Mouse (Mus musculus): ENCODE results near the gene Cc2d2b. TPM values are rescaled to one million over a fixed set of nuclear protein-coding genes. Genes with fewer than 3 reads are reported as not detected.
A peak's percentile ranks its signal among the peaks of the same experiment; 100 is the strongest.

Gene Cc2d2b
- polyA plus RNA-seq, 1 experiment from 2014 or later = 0.05 TPM

DNA sequence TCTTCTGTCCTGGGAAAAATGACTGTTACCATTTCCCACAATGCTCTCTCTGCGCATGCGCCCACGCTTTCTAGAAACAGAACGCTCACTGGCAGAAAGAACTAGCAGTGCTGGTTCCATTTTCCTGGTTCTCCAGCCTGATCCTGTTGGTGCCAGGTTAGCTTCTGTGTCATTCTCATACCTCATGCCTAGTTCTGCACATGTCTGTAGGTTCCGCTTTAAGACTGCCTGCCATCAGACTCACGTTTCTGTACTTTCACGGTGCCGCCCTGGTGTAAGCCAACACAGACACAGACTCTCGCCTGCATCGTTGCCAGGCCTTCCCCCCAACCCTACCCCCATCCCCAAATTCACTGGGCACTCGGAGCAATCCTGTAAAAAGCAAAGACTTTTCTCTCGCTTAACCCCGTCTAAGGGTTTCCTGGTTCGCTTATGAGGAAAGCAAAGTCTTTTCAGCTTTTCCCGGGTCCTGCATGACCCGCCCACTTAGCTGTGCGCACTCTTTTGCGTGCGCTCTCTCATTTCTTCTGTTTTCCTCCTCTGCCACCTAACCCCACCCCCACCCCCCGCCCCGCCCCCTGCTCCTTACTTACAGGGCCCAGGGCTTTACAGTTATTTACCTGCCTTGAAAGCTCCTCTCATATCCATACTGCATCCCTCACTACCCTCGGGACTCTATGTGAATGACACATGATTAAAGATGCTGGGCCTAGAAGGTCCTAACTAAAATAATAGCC lies 13.6 kb downstream of the Cc2d2b start:
- ATAC-seq (ENCODE audit: low FRiP score, low read depth) = no peak
- H3K9ac ChIP-seq (replicated peaks) = no peak overlapping the region

DNA sequence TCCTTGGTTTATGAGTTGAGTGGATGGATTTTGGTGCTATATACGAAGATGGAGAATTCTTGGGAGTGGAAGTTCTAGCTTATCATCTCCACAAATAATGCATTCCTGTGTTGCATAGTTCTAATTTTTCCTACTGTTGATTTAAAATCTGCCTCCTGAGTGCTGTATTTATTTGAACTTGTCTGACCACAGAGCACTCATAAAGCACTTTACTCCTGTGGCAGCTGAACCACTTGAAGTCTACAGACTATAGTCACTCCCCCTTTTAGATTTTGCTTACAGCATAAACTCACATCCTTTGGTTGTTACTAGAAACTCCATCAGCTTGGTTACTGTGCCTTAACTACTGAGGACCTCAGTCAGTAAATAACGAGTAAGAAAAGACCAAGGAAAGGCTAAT lies 18.6 kb downstream of the Cc2d2b start:
- Histone ChIP-seq H3K9ac (replicated peaks) (no peak overlapping the region), H3K27me3 (no peaks in the 10 kb centered on the region), H3K4me1 (peaks cover 3% of the 10 kb centered on the region), H3K27ac (replicated peaks) (no peak overlapping the region), H3K36me3 (no peaks in the 10 kb centered on the region), H3K4me2 (replicated peaks) (no peak overlapping the region), H3K4me3 (no peak overlapping the region), H3K9me3 (no peaks in the 10 kb centered on the region)
- no peak for ATAC-seq (ENCODE audit: low FRiP score, low read depth)
- 84% methylated on average over 2 of the region's 2 CpGs for WGBS

More for the DNA sequence above, 13.6 kb downstream of the Cc2d2b start:
- 35% methylated on average over 22 of the region's 22 CpGs for WGBS
- peak overlapping the region; percentile 43 for H3K4me2 ChIP-seq (replicated peaks)
- no peaks in the 10 kb centered on the region; the same call in 1 of the 2 replicates for H3K27me3 ChIP-seq
- H3K27ac ChIP-seq (replicated peaks) = no peak overlapping the region
- no peaks in the 10 kb centered on the region for H3K36me3 ChIP-seq
- H3K9me3 ChIP-seq = no peaks in the 10 kb centered on the region
- H3K4me3 ChIP-seq = peak overlapping the region; percentile 21; the same call in 1 of the 2 replicates
- peaks cover 6% of the 10 kb centered on the region for H3K4me1 ChIP-seq

GRCm38 (mm10) chr19:40769341-40769770 lies 20.8 kb downstream of the Cc2d2b start:
- Histone ChIP-seq H3K36me3 (no peaks in the 10 kb centered on the region), H3K9me3 (no peaks in the 10 kb centered on the region), H3K27me3 (no peaks in the 10 kb centered on the region), H3K9ac (replicated peaks) (no peak overlapping the region), H3K27ac (replicated peaks) (no peak overlapping the region), H3K4me3 (no peak overlapping the region), H3K4me2 (replicated peaks) (no peak overlapping the region), H3K4me1 (no peaks in the 10 kb centered on the region)
- 58% methylated on average over 7 of the region's 7 CpGs for WGBS
- ATAC-seq (ENCODE audit: low FRiP score, low read depth) = no peak

- no peaks in the 10 kb centered on the region for H3K27me3 ChIP-seq
- WGBS = 76% methylated on average over 15 of the region's 15 CpGs
- H3K9me3 ChIP-seq = no peaks in the 10 kb centered on the region
- H3K4me3 ChIP-seq = no peak overlapping the region
- H3K9ac ChIP-seq (replicated peaks) = no peak overlapping the region
- no peaks in the 10 kb centered on the region for H3K36me3 ChIP-seq
- ATAC-seq (ENCODE audit: low FRiP score, low read depth) = no peak
- H3K27ac ChIP-seq (replicated peaks) = no peak overlapping the region
- no peaks in the 10 kb centered on the region for H3K4me1 ChIP-seq
- no peak overlapping the region for H3K4me2 ChIP-seq (replicated peaks)
Measured at GRCm38 (mm10) chr19:40788004-40788714, 39.6 kb downstream of the Cc2d2b start.

DNA sequence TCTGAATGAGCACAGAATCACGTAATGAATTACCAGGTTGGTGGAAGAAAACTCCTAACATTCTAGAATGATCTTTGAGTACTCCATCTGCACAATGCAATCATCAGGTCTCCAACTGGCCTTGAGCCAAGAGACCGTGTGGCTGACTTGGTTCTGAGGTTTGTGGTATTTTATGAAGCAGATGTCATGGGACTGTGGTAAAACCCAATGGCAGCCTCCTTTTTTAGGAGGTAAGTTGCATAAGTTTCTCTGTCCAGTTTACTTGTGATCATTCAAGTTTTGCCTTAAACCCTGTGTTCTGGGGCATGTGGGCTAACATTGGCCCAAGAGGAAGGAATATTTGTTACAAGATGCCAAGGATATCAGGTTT lies 40.1 kb downstream of the Cc2d2b start:
- H3K27ac ChIP-seq (replicated peaks) = no peak overlapping the region
- no peaks in the 10 kb centered on the region for H3K9me3 ChIP-seq
- no peak overlapping the region for H3K9ac ChIP-seq (replicated peaks)
- no peaks in the 10 kb centered on the region for H3K4me1 ChIP-seq
- H3K4me3 ChIP-seq = no peak overlapping the region
- no peak for ATAC-seq (ENCODE audit: low FRiP score, low read depth)
- no peak overlapping the region for H3K4me2 ChIP-seq (replicated peaks)
- no peaks in the 10 kb centered on the region for H3K36me3 ChIP-seq
- no peaks in the 10 kb centered on the region for H3K27me3 ChIP-seq
- 81% methylated on average over 2 of the region's 2 CpGs for WGBS

- WGBS = 39% methylated on average over 7 of the region's 7 CpGs
- Histone ChIP-seq H3K4me2 (replicated peaks) (no peak overlapping the region), H3K27me3 (no peaks in the 10 kb centered on the region), H3K4me1 (no peaks in the 10 kb centered on the region), H3K27ac (replicated peaks) (no peak overlapping the region), H3K9me3 (no peaks in the 10 kb centered on the region), H3K36me3 (no peaks in the 10 kb centered on the region), H3K9ac (replicated peaks) (no peak overlapping the region), H3K4me3 (no peak overlapping the region)
- ATAC-seq (ENCODE audit: low FRiP score, low read depth) = no peak
Measured at GRCm38 (mm10) chr19:40805176-40805737, 56.7 kb downstream of the Cc2d2b start.

- no peaks in the 10 kb centered on the region for H3K36me3 ChIP-seq
- no peaks in the 10 kb centered on the region for H3K4me1 ChIP-seq
- H3K4me2 ChIP-seq (replicated peaks) = no peak overlapping the region
- H3K27ac ChIP-seq (replicated peaks) = no peak overlapping the region
- no peak overlapping the region for H3K4me3 ChIP-seq
- no peak for ATAC-seq (ENCODE audit: low FRiP score, low read depth)
- H3K27me3 ChIP-seq = no peaks in the 10 kb centered on the region
- no peak overlapping the region for H3K9ac ChIP-seq (replicated peaks)
- 70% methylated on average over 7 of the region's 7 CpGs for WGBS
- no peaks in the 10 kb centered on the region for H3K9me3 ChIP-seq
Measured at GRCm38 (mm10) chr19:40809858-40810257, 61.3 kb downstream of the Cc2d2b start.

- Histone ChIP-seq H3K27me3 (no peaks in the 10 kb centered on the region), H3K4me1 (no peaks in the 10 kb centered on the region), H3K4me3 (no peak overlapping the region), H3K36me3 (no peaks in the 10 kb centered on the region), H3K4me2 (replicated peaks) (no peak overlapping the region), H3K9me3 (no peaks in the 10 kb centered on the region), H3K9ac (replicated peaks) (no peak overlapping the region), H3K27ac (replicated peaks) (no peak overlapping the region)
- no peak for ATAC-seq (ENCODE audit: low FRiP score, low read depth)
- 83% methylated on average over 4 of the region's 4 CpGs for WGBS
Measured at GRCm38 (mm10) chr19:40811840-40812239, 63.3 kb downstream of the Cc2d2b start.

- H3K27ac ChIP-seq (replicated peaks) = no peak overlapping the region
- H3K9me3 ChIP-seq = no peaks in the 10 kb centered on the region
- no peak overlapping the region for H3K4me3 ChIP-seq
- no peaks in the 10 kb centered on the region for H3K4me1 ChIP-seq
- H3K4me2 ChIP-seq (replicated peaks) = no peak overlapping the region
- H3K36me3 ChIP-seq = no peaks in the 10 kb centered on the region
- ATAC-seq (ENCODE audit: low FRiP score, low read depth) = no peak
- H3K27me3 ChIP-seq = no peaks in the 10 kb centered on the region
- no peak overlapping the region for H3K9ac ChIP-seq (replicated peaks)
- 81% methylated on average over 3 of the region's 3 CpGs for WGBS
Measured at GRCm38 (mm10) chr19:40812778-40813177, 64.2 kb downstream of the Cc2d2b start.

- H3K4me2 ChIP-seq (replicated peaks) = no peak overlapping the region
- no peaks in the 10 kb centered on the region for H3K4me1 ChIP-seq
- H3K9ac ChIP-seq (replicated peaks) = no peak overlapping the region
- no peaks in the 10 kb centered on the region for H3K36me3 ChIP-seq
- no peak overlapping the region for H3K27ac ChIP-seq (replicated peaks)
- H3K9me3 ChIP-seq = no peaks in the 10 kb centered on the region
- ATAC-seq (ENCODE audit: low FRiP score, low read depth) = no peak
- 91% methylated on average over 14 of the region's 14 CpGs for WGBS
- no peaks in the 10 kb centered on the region for H3K27me3 ChIP-seq
- no peak overlapping the region for H3K4me3 ChIP-seq
Measured at GRCm38 (mm10) chr19:40813385-40813784, 64.8 kb downstream of the Cc2d2b start.

DNA sequence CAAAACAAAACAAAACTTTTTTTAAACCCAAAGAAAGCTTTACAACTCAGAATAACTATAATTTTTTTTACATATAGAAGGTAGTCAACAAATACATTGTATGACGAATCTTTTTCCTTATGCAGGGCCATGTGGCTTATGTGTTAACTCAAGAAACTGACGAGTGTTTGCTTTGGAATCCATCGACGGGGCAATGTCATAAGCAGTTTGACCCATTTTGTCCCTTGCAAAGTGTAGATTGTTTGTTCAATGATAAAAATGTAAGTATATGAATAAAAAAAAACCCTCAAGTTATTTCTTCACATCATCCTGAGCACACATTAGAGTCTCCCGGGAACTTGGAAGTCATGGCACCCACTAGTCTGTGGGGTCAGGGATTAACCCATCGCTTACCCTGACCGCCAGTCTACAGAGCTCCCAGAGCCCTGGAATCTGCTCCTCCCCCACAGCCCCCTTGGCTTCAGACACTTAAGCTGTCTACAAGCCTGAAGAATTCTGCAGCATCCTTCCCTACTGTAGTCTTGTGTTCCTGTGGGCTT lies 67.2 kb downstream of the Cc2d2b start:
- no peaks in the 10 kb centered on the region for H3K27me3 ChIP-seq
- 82% methylated on average over 7 of the region's 7 CpGs for WGBS

DNA sequence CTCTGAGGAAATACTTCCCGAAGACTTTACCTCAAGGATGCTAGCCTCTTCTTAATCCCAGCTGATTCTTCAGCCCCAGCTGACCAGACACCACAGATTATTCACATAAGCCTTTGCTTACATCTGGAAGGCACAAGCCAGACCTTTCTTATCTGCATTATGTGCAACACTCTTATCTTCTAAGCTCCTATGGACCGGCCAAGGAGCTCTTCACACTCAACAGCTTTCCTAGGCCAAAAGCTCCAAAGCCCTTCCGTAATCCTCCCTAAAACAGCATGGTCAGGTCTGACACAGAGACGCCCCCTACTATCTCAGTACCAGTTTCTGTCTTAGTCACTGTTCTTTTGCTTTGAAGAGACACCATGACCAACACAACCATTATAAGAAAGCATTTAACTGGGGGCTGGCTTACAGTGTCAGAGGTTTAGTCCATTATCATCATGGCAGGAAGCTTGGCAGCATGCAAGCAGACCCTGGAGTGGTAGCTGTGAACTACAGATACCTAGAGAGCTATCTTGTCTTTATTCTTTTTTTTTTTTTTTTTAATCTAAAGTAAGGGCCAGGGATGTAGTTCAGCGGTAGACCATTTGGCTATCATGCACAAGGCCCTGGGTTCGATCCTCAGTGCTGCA lies 69.5 kb downstream of the Cc2d2b start:
- Histone ChIP-seq H3K4me3 (no peak overlapping the region), H3K36me3 (no peaks in the 10 kb centered on the region), H3K4me1 (no peaks in the 10 kb centered on the region), H3K27ac (replicated peaks) (no peak overlapping the region), H3K4me2 (replicated peaks) (no peak overlapping the region), H3K27me3 (no peaks in the 10 kb centered on the region), H3K9me3 (no peaks in the 10 kb centered on the region), H3K9ac (replicated peaks) (no peak overlapping the region)
- ATAC-seq (ENCODE audit: low FRiP score, low read depth) = no peak
- 89% methylated on average over 6 of the region's 6 CpGs for WGBS

More for the DNA sequence above, 67.2 kb downstream of the Cc2d2b start:
- Histone ChIP-seq H3K36me3 (no peaks in the 10 kb centered on the region), H3K9me3 (no peaks in the 10 kb centered on the region), H3K27ac (replicated peaks) (no peak overlapping the region), H3K4me1 (no peaks in the 10 kb centered on the region), H3K4me2 (replicated peaks) (no peak overlapping the region), H3K4me3 (no peak overlapping the region), H3K9ac (replicated peaks) (no peak overlapping the region)
- ATAC-seq (ENCODE audit: low FRiP score, low read depth) = no peak

Data from midbrain, embryonic 12.5 days (tissue).